Mouse (Mus musculus) testis, postnatal 14 days (tissue): Measurements from ENCODE around the gene Lrfn1.
"Not testable (repeated sequence)": the region's sequence is repeated elsewhere in the genome, so short reads cannot be mapped to it uniquely, and the experiment has no call there.

Experiments used
- DNase-seq: peaks from one replicate; pipeline ENCODE4 v3.0.0; 2021; ENCODE audit warnings: low spot score

Lrfn1 gene

DNA sequence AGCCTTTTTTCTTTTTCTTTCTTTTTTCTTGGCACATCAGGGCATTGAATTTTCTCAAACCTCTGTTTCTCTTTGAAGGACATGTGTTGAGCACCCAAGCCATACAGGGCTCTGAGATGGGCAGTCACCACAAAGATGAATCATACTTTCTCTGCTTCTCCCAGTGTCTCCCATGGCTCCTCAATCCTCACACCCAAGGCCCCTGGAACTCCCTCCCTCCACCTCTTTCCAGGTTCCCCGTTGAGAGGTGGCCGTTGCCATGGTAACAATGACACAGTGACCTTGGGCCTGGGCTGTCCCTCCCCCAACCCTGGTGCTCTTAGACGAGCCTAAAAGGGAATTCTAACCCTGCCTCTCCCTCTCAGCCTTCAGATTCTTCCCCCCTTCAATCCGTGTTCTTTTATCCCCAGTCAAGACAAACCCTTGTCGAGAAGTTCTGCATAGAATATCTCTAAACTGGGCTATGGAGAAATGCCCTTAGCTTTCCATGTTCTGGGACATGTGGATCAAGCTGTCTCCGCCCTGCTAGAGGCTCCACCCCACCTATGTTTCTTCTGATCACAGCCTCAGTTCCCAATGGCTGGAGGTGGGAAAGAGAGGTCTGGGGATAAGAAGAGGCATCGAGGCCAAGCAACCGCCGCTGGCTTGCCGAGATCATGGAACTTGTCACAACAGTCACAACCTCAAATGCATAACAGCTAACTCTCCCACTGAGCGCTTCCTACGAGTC lies 4.5 kb upstream of the Lrfn1 start:
- DNase-seq = no peak

DNA sequence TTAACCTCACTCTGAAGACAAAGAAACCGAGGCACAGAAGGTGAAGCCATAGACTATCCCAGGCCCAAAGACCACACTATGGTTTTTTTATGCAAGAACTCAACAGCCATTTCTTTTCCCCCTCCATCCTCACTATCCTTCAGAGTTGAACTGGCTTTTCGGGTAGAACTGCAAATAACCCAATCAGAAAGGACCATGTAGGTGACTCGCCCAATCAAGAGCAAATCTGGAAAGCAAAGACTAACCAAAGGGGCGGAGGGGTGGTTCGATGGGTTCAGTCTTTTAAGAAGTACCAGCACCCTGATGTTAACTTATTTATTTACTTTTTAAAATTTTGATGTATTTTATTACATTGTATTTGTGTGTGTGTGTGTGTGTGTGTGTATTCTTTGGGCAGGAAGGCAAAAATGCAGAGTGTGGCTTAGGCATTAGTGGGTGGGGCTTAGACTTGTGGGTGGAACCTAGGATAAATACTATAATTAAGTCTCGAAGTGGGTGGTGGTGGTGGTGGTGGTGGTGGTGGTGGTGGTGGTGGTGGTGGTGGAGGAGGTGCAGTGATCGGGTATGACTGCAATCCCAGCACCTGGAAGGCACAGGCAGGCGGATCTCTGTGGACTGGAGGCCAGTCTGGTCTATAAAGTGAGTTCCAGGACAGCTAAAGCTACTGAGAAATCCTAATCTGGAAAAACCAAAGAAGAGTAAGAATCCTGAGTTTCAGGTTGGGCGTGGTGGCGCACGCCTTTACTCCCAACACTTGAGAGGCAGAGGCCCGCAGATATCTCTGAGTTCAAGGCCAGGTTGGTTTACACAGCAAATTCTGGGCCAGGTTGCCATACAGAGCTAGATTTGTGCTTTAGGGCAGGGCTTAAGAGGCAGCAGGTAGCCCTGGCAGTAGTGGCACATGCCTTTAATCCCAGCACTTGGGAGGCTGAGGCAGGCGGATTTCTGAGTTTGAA lies 3.6 kb upstream of the Lrfn1 start:
- no peak for DNase-seq

GRCm38 (mm10) chr7:28452361-28453005 lies 703 bp downstream of the Lrfn1 start:
- DNase-seq = no peak

- DNase-seq = no peak
Measured at GRCm38 (mm10) chr7:28460361-28460760, 8.6 kb downstream of the Lrfn1 start.

DNA sequence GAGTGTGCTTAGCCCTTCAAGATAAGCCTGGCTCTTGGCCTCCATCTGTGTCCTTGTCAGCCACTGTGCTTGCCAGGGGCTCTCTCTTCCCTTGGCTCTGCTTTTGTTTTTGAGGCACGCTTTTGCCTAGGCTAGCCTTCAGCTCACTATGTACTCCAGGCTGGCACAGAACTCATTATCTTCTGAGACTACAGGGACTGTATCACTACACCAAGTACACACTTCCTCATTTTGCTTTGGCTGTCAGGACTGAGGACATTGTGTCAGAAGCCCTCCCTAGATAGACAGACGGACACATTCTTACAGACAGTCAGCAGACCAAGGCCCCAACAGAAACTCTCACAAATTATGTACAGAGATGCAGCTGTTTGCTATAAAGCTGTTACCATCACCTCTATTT lies 11.0 kb downstream of the Lrfn1 start:
- DNase-seq = no peak

- DNase-seq = peak; percentile 75
Measured at GRCm38 (mm10) chr7:28464416-28465212, 12.8 kb downstream of the Lrfn1 start.

DNA sequence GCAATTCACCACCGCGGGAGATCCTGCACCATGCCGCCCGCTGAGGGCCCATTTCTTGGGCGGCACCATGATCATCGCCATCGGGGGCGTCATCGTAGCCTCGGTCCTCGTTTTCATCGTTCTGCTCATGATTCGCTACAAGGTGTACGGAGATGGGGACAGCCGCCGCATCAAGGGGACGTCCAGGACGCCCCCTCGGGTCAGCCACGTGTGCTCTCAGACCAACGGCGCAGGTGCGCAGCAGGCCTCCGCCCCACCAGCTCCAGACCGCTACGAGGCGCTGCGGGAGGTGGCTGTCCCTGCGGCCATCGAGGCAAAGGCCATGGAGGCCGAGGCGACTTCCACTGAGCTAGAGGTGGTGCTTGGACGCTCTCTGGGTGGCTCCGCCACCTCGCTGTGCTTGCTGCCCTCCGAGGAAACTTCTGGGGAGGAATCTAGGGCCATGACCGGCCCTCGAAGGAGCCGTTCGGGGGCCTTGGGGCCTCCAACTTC lies 15.0 kb downstream of the Lrfn1 start:
- DNase-seq = peak; percentile 44

DNA sequence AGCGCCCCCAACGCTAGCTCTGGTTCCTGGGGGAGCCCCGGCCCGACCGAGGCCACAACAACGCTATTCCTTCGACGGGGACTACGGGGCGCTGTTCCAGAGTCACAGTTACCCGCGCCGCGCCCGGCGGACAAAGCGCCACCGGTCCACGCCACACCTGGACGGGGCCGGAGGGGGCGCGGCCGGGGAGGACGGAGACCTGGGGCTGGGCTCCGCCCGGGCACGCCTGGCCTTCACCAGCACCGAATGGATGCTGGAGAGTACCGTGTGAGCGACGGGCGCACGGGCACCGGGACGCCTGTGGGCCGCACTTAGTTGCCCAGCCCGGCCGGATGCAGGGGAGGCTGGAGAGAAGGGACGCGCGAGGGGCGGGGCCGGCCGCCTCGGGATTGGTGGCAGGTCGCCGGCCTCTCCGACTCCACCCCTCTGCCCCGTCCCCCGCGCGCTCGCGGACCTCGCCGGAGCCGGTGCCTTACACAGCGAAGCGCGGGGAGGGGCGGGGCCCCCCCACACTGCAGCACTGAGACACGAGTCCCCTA lies 15.5 kb downstream of the Lrfn1 start:
- no peak for DNase-seq

DNA sequence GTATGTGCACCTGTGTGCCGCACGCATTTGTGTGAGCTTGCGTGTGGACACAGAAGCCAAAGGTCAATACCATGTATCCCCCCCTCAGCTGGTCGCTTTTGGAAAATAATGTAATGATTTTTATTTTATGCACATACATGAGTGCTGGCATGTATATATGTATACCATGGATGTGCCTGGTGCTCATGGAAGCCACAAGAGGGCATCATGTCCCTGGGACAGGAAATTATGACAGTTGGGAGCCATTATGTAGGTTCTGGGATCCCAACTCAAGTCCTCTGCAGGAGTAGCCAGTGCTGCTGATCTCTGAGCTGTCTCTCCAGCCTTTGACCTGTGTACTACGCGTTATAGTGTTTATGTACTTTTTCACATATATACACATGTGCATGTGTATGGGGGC lies 24.4 kb downstream of the Lrfn1 start:
- DNase-seq = no peak

GRCm38 (mm10) chr7:28477363-28477762 lies 25.6 kb downstream of the Lrfn1 start:
- DNase-seq = no peak

- no peak for DNase-seq
Measured at GRCm38 (mm10) chr7:28478854-28479253, 27.1 kb downstream of the Lrfn1 start.

- no peak for DNase-seq
Measured at GRCm38 (mm10) chr7:28482854-28483253, 31.1 kb downstream of the Lrfn1 start.

- DNase-seq = no peak
Measured at GRCm38 (mm10) chr7:28484192-28484591, 32.4 kb downstream of the Lrfn1 start.

DNA sequence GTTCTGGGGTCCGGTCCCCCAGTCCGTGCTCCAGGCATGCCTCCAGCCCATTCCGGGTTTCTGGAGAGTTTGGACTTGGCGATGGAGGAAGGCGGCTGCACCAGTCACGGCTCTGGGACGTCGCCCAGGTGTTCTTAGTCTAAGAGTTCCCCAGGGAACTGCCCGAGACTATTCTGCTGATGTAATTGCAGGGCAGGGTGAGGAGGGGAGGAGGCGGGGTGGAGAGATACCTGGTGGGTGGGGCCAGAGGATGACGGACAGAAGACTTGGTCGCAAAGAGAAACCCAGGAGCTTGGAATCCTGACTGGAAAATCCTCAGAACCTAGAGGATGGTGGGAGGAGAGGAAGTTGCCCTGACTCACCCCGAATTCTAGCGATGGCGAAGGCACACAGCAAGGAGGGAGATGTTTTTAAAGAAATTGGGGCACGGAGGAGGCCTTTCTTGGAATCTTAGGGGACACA lies 36.3 kb downstream of the Lrfn1 start:
- peak; percentile 53 for DNase-seq

GRCm38 (mm10) chr7:28490410-28490809 lies 38.6 kb downstream of the Lrfn1 start:
- no peak for DNase-seq

DNA sequence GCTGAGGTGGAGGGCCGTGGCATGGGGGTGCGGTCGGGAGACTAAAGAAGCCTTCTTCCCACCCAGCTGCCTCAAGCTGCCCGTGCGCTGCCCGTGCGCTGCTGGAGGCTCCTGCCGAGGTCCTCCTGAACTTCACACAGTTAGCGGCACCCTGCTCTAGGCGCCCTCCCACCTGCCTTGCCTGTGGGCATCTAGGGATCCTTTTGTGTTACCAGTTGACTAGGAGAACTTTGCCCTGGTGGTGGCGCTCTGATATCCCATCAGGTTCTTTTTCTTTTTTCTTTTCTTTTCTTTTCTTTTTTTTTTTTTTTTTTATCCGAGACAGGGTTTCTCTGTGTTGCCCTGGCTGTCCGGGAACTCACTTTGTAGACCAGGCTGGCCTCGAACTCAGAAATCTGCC lies 39.1 kb downstream of the Lrfn1 start:
- DNase-seq = no peak

GRCm38 (mm10) chr7:28492310-28492709 lies 40.5 kb downstream of the Lrfn1 start:
- peak; percentile 64 for DNase-seq

DNA sequence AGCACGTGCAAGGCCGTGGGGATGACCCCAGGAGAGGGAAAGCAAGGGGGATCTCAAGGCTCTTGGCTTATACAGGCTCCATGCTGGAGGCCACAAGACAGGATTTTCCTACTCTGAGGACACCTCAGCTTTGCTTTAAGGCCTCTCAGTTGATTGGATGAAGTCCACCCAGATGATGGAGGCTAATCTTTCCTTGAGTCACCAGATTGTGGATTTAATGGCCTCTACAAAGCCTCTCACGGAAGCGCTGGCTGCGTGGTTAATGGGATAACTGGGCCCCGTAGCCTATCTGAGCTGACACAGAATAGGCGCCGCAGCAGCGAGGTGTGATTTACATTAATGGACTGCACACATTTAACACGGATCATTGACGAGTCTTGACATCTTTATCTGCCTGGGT lies 43.6 kb downstream of the Lrfn1 start:
- DNase-seq = no peak

DNA sequence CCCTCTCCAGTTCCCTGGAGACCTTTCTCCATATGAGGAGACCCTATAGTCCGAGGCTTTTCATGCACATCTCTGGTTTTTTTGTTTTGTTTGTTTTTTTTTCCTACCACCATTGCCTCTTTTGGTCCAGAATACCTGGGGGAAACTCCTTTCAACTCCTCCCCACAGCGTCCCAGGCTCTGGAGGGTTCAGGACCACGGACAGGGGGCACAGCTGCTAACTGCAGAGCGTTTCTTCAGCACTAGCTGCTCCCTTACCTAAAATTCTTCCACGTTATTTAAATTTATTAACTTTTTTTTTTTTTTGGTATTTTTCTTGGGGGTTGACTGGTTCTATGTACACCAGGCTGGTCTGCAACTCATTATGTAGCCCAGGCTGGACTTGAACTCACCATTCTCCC lies 53.8 kb downstream of the Lrfn1 start:
- no peak for DNase-seq

DNA sequence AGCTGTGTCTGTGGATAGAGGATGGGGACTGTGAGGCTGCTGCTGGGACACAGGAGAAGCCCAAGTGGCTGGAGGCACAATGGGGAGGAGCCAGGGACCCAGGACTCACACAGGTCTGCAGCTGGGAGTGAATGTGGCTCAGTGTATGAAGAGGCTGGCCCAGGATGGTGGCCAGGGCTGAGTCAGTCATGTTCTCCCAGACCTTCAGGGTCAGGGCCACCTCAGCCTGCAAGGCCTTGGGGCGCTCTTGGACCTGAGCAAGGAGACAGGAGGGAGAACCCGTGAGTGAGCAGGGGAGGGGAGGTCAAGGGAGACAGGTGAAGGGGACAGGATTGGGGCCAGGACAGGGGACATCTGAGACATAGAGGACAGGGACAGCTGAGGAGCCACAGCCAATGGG lies 57.3 kb downstream of the Lrfn1 start:
- DNase-seq = not testable (repeated sequence)

GRCm38 (mm10) chr7:28510405-28510974 lies 58.7 kb downstream of the Lrfn1 start, which contains the start of gene Ifnl2:
Gene Ifnl2, minus strand, starts transcription at chr7:28510455.
- not testable (repeated sequence) for DNase-seq
